Mouse (Mus musculus) stomach, adult 2 months (tissue): ENCODE results near the gene Prss57. TPM values are rescaled to one million over a fixed set of nuclear protein-coding genes. Genes with fewer than 3 reads are reported as not detected.

ENCODE experiments used
- polyA plus RNA-seq: library from polyadenylated mRNA; depleted of rRNA; stranded (reverse); fragments of >200 nt; gene quantifications from 2 replicates; pipeline ENCODE4 v1.2.3, GENCODE M21; 2012; rRNA removed

The Prss57 gene
- 0.06 TPM in 1 of 2 replicates, not detected in the other for polyA plus RNA-seq

DNA sequence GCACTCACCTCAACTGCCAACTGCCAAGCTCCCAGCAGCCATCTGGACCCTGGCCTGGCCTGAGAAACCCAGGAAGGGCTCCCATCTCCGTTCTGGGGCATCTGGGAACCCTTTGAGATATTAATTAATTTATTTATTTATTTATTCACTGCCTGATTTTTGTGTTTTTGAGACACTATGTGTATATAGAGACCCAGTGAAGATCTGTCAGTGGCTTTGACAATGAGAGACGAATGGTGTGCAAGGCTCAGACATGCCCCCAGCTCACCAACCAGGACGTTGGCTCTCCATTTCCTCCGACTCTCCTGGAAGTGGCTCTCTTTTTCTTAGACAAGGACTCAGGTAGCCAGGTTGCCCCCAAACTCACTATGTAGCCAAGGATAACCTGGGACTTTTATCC lies at the start of gene Prss57:
Prss57 (minus strand) TSS at position 101 of the 400 bp plus-strand sequence.

GRCm38 (mm10) chr10:79820782-79821181 lies 30.0 kb upstream of the Prss57 start, which contains the start of gene Misp:
Misp (plus strand) TSS chr10:79820989.

GRCm38 (mm10) chr10:79793051-79793737 lies 2.4 kb upstream of the Prss57 start, which contains the start of gene Palm:
Palm (plus strand) TSS chr10:79793572.

DNA sequence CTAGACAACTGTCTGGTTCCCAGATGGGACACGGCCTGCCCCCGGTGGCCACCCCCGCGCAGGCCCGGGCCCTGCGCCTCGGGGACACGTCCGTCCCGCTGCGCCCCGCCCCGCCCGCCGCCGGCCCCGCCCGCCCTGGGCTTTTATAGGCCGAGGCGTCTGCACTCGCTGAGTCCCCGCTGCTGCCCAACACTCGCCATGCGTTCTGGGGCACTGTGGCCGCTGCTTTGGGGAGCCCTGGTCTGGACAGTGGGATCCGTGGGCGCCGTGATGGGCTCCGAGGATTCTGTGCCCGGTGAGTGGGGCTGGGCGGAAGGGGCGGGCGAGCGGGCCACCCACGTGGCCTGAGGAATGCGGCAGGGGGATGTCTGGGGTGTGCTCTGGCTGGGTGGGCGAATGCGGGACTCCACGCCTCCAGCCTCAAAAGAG lies 13.6 kb downstream of the Prss57 start, which contains the start of gene Fstl3:
Fstl3 (plus strand) TSS at position 170 of the 429 bp plus-strand sequence.

GRCm38 (mm10) chr10:79766508-79767325 lies 24.0 kb downstream of the Prss57 start, which contains the start of gene Rnf126:
Rnf126 (minus strand) TSS chr10:79766952.

DNA sequence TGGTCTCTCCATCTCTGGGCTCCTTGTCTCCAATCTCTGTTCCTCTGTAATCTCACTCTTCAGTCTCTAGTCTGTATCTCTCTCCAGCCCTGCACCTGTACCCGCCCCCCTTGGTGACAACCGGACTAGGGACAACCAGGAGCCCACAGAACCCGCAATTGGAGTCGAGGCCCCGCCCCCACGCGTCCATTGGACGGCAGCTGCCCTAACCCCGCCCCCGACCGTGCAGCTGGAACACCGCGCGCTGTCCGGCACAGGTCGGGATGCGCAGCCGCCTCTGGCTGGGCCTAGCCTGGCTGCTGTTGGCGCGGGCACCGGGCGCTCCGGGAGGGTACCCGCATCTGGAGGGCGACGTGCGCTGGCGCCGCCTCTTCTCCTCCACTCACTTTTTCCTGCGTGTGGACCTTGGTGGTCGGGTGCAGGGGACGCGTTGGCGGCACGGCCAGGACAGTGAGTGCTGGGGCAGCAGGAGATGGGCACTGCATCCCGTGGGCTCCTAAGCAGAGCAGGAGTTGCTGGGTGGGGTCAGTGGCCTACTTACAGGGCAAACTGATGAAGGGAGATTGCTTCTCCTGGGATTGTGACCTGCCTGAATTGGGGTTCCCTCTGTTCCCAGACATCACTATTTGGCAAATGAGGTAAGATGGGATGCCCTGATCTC lies 35.8 kb downstream of the Prss57 start, which contains the start of gene Fgf22:
Fgf22 (plus strand) TSS at position 221 of the 661 bp plus-strand sequence.

DNA sequence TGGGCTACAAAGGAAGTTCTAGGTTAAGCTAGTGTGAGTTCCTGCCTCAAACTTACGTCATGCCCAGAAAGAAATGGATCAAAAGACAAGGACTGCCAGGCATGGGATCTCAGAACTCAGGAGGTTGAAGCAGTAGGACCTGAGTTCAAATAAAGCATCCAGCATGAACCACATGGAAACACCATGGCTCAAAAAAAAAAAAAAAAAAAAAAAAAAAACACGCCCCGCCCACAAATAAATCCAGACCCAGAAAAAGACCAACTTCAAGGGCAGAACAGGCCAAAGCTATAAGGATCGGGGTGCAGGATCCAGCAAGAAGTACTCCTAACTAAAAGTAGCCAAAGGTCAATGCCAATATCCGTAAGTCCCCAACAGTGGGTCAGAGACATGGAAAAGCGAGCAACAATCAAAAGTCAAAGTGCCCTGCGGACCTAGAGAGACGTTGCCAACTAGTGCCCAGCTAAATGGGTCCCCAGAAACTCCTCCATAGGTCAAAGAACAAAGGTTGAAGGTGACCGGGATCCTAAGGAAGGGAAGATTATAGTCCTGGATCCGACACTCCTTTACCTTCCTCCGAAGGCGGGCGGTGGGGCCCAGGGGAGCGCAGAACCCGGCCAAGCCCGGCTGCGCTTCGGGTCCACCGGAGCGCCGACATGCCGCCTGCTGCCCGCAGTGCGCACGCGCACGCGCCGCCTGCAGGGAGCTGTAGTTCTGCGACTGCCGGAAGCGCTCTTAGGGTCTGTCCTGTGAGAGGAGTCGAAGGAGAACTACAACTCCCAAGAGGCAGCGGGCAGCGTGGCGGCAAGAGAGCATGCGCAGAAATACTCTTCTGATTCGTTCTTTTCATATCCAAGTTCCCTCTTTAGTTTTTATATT lies 44.6 kb downstream of the Prss57 start, which contains the start of gene Polrmt:
Polrmt (minus strand) TSS at position 684 of the 876 bp plus-strand sequence.

Other genes with a start within 250 kb of the Prss57 start
- 60.5 and 88.5 TPM in 2 replicates for gene Mier2, start 235.8 kb downstream of the Prss57 start, polyA plus RNA-seq
- not detected in 2 replicates for gene Theg, start 203.6 kb downstream of the Prss57 start, polyA plus RNA-seq
- gene C2cd4c, start 176.9 kb downstream of the Prss57 start, polyA plus RNA-seq: 0.13 and 0.18 TPM in 2 replicates
- gene Shc2, start 153.0 kb downstream of the Prss57 start, polyA plus RNA-seq: 1.6 TPM in 2 replicates
- gene Odf3l2, start 145.2 kb downstream of the Prss57 start, polyA plus RNA-seq: not detected in 2 replicates
- 2.3 and 3.5 TPM in 2 replicates for gene Madcam1, start 126.4 kb downstream of the Prss57 start, polyA plus RNA-seq
- 46.3 and 70.6 TPM in 2 replicates for gene Tpgs1, start 121.6 kb downstream of the Prss57 start, polyA plus RNA-seq
- 128 and 187 TPM in 2 replicates for gene Cdc34, start 108.8 kb downstream of the Prss57 start, polyA plus RNA-seq
- gene Gzmm, start 101.9 kb downstream of the Prss57 start, polyA plus RNA-seq: 0.40 and 0.49 TPM in 2 replicates
- gene Bsg, start 86.5 kb downstream of the Prss57 start, polyA plus RNA-seq: 297 and 403 TPM in 2 replicates
- 4.5 and 13.1 TPM in 2 replicates for gene Hcn2, start 74.3 kb downstream of the Prss57 start, polyA plus RNA-seq
- 31.4 and 34.4 TPM in 2 replicates for gene Polrmt, start 44.4 kb downstream of the Prss57 start, polyA plus RNA-seq
- gene Fgf22, start 35.9 kb downstream of the Prss57 start, polyA plus RNA-seq: 1.4 and 3.3 TPM in 2 replicates
- gene Rnf126, start 24.0 kb downstream of the Prss57 start, polyA plus RNA-seq: 95.5 and 175 TPM in 2 replicates
- gene Fstl3, start 13.7 kb downstream of the Prss57 start, polyA plus RNA-seq: 20.3 and 35.5 TPM in 2 replicates
- 22.1 and 34.0 TPM in 2 replicates for gene Palm, start 2.6 kb upstream of the Prss57 start, polyA plus RNA-seq
- 27.0 and 27.4 TPM in 2 replicates for gene Misp, start 30.0 kb upstream of the Prss57 start, polyA plus RNA-seq
- 94.3 and 115 TPM in 2 replicates for gene Ptbp1, start 63.5 kb upstream of the Prss57 start, polyA plus RNA-seq
- 0.53 and 0.74 TPM in 2 replicates for gene Prtn3, start 83.5 kb upstream of the Prss57 start, polyA plus RNA-seq
- 1.6 and 2.0 TPM in 2 replicates for gene Plppr3, start 83.7 kb upstream of the Prss57 start, polyA plus RNA-seq
- gene Elane, start 95.3 kb upstream of the Prss57 start, polyA plus RNA-seq: 0.06 TPM in 1 of 2 replicates, not detected in the other
- 72.2 and 178 TPM in 2 replicates for gene Cfd, start 99.9 kb upstream of the Prss57 start, polyA plus RNA-seq
- gene Med16, start 118.0 kb upstream of the Prss57 start, polyA plus RNA-seq: 32.6 and 42.6 TPM in 2 replicates
- gene Gm26602, start 119.9 kb upstream of the Prss57 start, polyA plus RNA-seq: not detected in 2 replicates
- gene Kiss1r, start 126.0 kb upstream of the Prss57 start, polyA plus RNA-seq: 7.4 and 9.7 TPM in 2 replicates
- 255 and 260 TPM in 2 replicates for gene R3hdm4, start 130.2 kb upstream of the Prss57 start, polyA plus RNA-seq
- gene Arid3a, start 136.1 kb upstream of the Prss57 start, polyA plus RNA-seq: 7.4 and 10.0 TPM in 2 replicates
- gene Wdr18, start 169.2 kb upstream of the Prss57 start, polyA plus RNA-seq: 24.7 and 30.0 TPM in 2 replicates
- 0.12 TPM in 1 of 2 replicates, not detected in the other for gene Grin3b, start 179.8 kb upstream of the Prss57 start, polyA plus RNA-seq
- gene Tmem259, start 193.4 kb upstream of the Prss57 start, polyA plus RNA-seq: 256 and 400 TPM in 2 replicates
- gene Cnn2, start 197.6 kb upstream of the Prss57 start, polyA plus RNA-seq: 68.4 and 74.9 TPM in 2 replicates
- gene Abca7, start 205.5 kb upstream of the Prss57 start, polyA plus RNA-seq: 14.0 and 17.3 TPM in 2 replicates
- 6.0 and 9.1 TPM in 2 replicates for gene Arhgap45, start 225.7 kb upstream of the Prss57 start, polyA plus RNA-seq
- gene Polr2e, start 248.8 kb upstream of the Prss57 start, polyA plus RNA-seq: 51.4 and 57.1 TPM in 2 replicates